Mouse (Mus musculus) central nervous system, embryonic 18 days (tissue): ENCODE results near the gene Fam184b. TPM values are rescaled to one million over a fixed set of nuclear protein-coding genes. Genes with fewer than 3 reads are reported as not detected.

Source experiments
- polyA plus RNA-seq: library from polyadenylated mRNA; depleted of rRNA; stranded (reverse); fragments of >200 nt; gene quantifications from 2 replicates; pipeline ENCODE4 v1.2.3, GENCODE M21; 2012; rRNA removed

Gene Fam184b
- polyA plus RNA-seq: 4.1 and 5.1 TPM in 2 replicates

DNA sequence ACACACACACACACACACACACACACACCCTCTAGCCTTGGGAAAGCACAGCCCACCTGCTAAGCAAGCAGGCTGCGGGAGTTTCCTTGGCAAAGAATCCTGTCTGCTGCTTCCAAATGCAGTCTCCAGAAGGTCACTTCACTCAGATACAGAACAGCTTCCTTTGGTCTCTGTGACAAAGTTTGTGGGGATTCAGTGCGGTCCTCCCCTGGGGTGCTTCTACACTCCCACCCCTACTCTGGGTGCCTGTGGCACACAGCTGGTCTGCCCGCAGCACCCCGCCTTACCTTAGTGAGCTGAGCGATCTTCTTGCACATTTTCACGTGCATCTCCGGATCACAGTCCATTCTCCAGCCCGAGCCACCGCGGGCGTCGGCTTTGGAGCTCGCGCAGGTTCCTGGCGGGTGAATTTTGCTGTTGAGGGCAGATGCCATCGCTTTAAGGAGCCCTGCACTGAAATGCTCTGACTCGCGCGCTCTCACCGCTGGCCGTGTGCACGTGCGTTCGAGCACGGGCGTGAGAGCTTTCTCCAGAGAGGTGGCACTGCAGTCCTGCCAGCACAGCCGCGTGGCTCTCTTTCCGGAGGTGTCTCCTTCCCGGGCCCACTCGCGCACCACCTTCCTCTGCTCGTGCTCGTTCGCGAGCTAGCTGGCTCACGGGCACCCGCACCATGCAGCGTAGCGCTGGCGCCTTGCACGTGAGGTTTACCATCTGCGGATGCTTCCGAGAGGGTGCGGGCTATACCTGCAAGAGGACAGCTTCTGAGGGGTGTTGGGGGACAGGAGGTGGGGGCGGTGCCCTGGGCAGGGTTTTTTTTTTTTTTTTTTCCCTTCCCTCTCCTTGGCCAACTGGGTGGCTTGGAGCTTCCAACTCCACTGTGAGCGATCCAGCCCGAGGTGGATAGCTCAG is at the start of gene Fam184b:
Fam184b (minus strand) TSS at position 809 of the 909 bp plus-strand sequence.

DNA sequence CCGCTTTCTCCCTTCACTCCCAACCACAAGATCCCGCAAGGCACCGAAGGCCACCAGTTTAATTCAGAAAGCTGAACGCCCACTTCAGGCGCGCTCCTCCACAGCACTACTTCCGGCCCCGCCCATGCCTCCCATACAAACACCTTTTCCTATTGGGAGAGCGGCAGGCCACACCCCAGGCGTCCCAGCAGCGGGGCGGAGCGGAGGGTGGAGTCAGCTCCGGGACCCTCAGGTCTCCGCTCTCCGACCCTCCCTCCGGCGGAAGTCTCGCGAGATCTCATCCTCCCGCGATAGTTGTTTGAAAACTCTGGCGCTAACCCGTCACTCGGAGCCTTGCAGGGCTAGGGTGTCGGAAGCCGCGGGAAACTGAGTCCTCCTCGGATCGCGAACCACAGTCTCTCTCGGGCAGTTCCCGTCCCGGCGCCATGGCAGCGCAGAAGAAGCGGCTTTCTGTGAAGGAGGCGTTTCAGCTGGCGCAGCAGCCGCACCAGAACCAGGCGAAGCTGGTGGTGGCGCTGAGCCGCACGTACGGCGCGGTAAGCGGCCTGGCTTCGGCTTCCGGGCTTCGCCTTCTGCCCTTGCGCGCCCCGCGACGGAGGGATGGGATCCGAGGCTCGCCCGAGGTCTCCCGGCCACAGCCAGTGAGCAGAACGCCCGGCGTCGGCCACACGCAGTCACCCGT is 30.3 kb upstream of the Fam184b start, which contains the start of gene Ncapg:
Ncapg (plus strand) TSS at position 322 of the 682 bp plus-strand sequence.

DNA sequence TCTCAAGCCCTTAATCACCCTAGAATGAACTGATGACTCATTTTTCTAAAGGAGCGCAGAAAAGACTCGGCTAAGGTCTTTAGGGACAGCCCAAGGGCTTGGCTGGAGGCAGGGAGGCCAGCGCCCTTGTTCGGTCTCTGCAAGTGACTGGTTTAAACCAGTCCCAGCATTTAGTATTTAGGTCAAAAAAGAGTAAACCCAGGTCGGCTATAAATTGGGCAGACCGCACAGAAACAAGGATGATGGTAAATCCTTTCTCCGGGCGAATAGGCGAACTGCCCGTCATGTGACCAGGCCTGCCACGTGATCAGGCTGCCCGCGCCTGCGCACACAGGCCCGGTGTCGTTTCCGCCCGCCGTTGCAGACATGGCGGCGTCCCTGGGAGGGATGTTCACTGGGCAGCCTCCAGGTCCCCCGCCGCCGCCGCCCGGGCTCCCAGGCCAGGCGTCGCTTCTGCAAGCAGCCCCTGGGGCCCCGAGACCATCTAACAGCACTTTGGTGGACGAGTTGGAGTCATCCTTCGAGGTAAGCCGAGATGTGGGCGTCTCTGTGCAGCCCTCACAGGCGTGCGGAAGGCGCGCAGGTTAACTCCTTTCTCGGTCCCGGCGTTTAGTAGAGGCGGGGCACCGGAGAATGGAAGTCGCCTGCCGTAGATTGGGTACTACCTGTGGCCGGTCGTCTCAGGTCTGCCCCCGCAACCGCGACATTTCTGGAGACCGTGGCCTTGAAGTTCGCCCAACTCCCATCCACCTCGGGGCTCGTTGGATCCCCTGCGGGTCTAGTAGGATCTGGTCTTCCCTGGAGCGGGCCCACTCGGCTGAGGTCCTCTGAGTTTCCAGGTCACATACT is 119.2 kb downstream of the Fam184b start, which contains the start of gene Med28:
Med28 (plus strand) TSS at position 270 of the 849 bp plus-strand sequence.

DNA sequence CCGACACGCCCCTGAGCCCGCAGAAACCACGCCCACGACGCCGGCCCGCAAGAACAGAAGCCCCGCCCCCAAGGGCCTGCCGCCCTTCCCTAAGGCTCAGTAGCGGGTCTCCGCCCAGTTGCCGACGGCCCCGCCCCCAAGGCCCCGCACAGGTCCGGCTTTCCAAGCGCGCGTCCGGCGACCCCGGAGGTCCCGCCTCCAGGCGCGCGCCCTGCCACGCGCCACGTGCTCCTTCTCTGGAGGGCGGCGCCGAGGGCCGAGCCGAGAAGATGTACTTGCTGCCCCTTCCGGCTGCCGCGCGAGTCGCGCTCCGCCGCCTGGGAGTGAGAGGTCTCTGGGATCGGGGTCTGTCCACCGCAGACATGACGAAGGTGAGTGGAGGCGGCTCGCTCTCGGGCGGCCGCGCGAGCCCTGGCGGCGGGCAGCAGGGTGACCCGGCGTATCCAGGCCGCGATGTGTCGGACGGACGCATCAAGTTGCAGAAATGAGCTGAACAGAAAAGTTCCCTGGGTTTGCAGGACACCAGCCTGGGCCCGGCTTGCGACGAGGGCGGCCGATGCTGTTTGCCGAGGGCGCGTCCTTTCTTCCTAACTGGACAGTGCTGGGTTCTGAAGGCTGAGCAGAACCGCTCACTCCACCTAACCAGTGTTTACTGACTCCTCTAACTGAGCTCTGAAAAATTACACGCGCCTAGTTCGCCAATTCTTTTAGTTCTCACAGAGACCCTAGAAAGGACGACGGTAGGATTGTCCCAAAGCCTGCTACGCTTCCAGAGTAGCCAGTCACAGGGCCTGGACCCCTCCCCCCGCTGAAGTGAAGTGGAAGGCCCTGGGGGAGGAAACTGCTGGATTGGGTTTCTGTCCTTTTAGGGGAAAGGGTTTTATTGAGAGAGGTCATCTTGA is 146.0 kb downstream of the Fam184b start, which contains the start of gene Lap3:
Lap3 (plus strand) TSS at position 184 of the 902 bp plus-strand sequence.

Other genes starting within 250 kb of the Fam184b start
- 75.7 and 83.8 TPM in 2 replicates for gene Qdpr, start 189.4 kb downstream of the Fam184b start, polyA plus RNA-seq
- 0.09 and 0.17 TPM in 2 replicates for gene Clrn2, start 185.9 kb downstream of the Fam184b start, polyA plus RNA-seq
- gene Lap3, start 146.2 kb downstream of the Fam184b start, polyA plus RNA-seq: 22.8 and 25.4 TPM in 2 replicates
- 161 and 181 TPM in 2 replicates for gene Med28, start 119.4 kb downstream of the Fam184b start, polyA plus RNA-seq
- 5.0 TPM in 2 replicates for gene Ncapg, start 30.3 kb upstream of the Fam184b start, polyA plus RNA-seq
- gene Lcorl, start 218.0 kb upstream of the Fam184b start, polyA plus RNA-seq: 19.7 and 19.9 TPM in 2 replicates